Mouse (Mus musculus) hindbrain, embryonic 11.5 days (tissue): ENCODE data around the gene Glis2. TPM values are rescaled to one million over a fixed set of nuclear protein-coding genes. Genes with fewer than 3 reads are reported as not detected.

Experiments
- ATAC-seq: fragments of 200-750 bp; cut with Nextera tagmentation; 2 replicates; pipeline ENCODE4 v1.8.0; 2017; ENCODE audit warnings: mild to moderate bottlenecking, moderate TSS enrichment, moderate library complexity; ENCODE audit not compliant: low FRiP score
- DNase-seq: peaks from one replicate; pipeline ENCODE4 v3.0.0-alpha.2; 2015; ENCODE audit warnings: low spot score
- H3K27ac ChIP-seq: fragments of 300-500 bp; sonication (generic); 2 replicates; pipeline ENCODE4 v1.5.1; 2014; ENCODE audit warnings: mild to moderate bottlenecking, low read depth, low read length
- H3K27me3 ChIP-seq: fragments of 300-500 bp; sonication (generic); 2 replicates; pipeline ENCODE4 v1.6.1; 2014; ENCODE audit warnings: mild to moderate bottlenecking, low read length, moderate library complexity, mixed read lengths; ENCODE audit not compliant: control insufficient read depth, insufficient read depth
- H3K36me3 ChIP-seq: fragments of 300-500 bp; sonication (generic); 2 replicates; pipeline ENCODE4 v1.6.1; 2014; ENCODE audit warnings: mild to moderate bottlenecking, low read length, moderate library complexity, mixed read lengths; ENCODE audit not compliant: control insufficient read depth, insufficient read depth
- H3K4me1 ChIP-seq: fragments of 300-500 bp; sonication (generic); replicated peaks from 2 replicates; pipeline ENCODE4 v1.6.1; 2014; ENCODE audit warnings: low read length, mixed read lengths; ENCODE audit not compliant: control insufficient read depth, insufficient read depth
- H3K4me2 ChIP-seq: fragments of 300-500 bp; sonication (generic); replicated peaks from 2 replicates; pipeline ENCODE4 v1.6.1; 2014; ENCODE audit warnings: mild to moderate bottlenecking, low read depth, low read length
- H3K4me3 ChIP-seq: fragments of 300-500 bp; sonication (generic); 2 replicates; pipeline ENCODE4 v1.5.1; 2014; ENCODE audit warnings: low read depth, low read length
- H3K9ac ChIP-seq: fragments of 300-500 bp; sonication (generic); 2 replicates; pipeline ENCODE4 v1.6.1; 2014; ENCODE audit warnings: low read depth, low read length
- H3K9me3 ChIP-seq: fragments of 300-500 bp; sonication (generic); 2 replicates; pipeline ENCODE4 v1.6.1; 2016; ENCODE audit warnings: low read length; ENCODE audit not compliant: control insufficient read depth
- WGBS: fragments of 180-500 bp; shearing (Covaris S2); extraction: QIAGEN DNeasy Blood & Tissue Kit; methylation state at CpG from one replicate; pipeline ENCODE4 v1.1.7; 2014; 5-methylcytosine and 5-hydroxymethylcytosine counted together
- polyA plus RNA-seq: library from polyadenylated mRNA; unstranded; fragments of >200 nt; fragmentation: Nextera tagmentation; extraction: Ambion mirVana; gene quantifications from 2 replicates; pipeline ENCODE4 v1.2.1, GENCODE M21; 2014

Glis2 gene
- polyA plus RNA-seq, 1 experiment from 2014 or later = 27.6 TPM

DNA sequence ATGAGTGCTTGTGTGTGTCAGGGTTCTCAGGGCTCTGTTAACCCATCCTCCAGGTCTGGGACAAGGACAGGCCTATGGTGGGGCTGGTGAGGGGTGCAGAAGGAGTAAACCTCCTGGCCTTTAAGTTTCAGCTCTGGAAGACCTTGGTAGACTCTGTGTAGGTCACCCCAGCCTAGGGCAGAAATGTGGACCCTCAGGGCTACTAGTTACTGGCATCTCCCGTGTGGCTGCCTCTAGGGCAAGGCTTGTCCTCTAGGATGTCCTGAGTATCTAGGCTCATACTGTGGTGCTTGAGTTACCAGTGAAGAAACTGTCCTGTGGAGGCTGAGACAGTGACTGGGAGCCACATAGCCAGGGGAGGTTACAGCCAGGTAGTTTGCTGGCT is 8.9 kb downstream of the Glis2 start:
- Histone ChIP-seq H3K4me1 (peaks cover 51% of the 10 kb centered on the region), H3K27ac (peak overlapping the region; percentile 11; the same call in 1 of the 2 replicates)

GRCm38 (mm10) chr16:4604293-4604837 is 9.9 kb downstream of the Glis2 start:
- Histone ChIP-seq H3K9me3 (no peaks in the 10 kb centered on the region), H3K27me3 (no peaks in the 10 kb centered on the region), H3K36me3 (no peaks in the 10 kb centered on the region), H3K9ac (0 out of 2 replicates have a peak overlapping the region, but pooled peaks have one; percentile 19), H3K27ac (peak overlapping the region; percentile 11; the same call in 1 of the 2 replicates), H3K4me3 (no peak overlapping the region), H3K4me1 (peaks cover 43% of the 10 kb centered on the region), H3K4me2 (no peak overlapping the region)
- 67% methylated on average over 11 of the region's 11 CpGs for WGBS
- ATAC-seq = no peak
- DNase-seq = no peak

More for the DNA sequence above, 8.9 kb downstream of the Glis2 start:
- H3K4me2 ChIP-seq = no peak overlapping the region
- H3K27me3 ChIP-seq = no peaks in the 10 kb centered on the region
- H3K36me3 ChIP-seq = no peaks in the 10 kb centered on the region
- no peaks in the 10 kb centered on the region for H3K9me3 ChIP-seq
- ATAC-seq = no peak
- no peak overlapping the region for H3K9ac ChIP-seq
- no peak overlapping the region for H3K4me3 ChIP-seq
- WGBS = 59% methylated on average over 1 of the region's 1 CpGs
- no peak for DNase-seq

DNA sequence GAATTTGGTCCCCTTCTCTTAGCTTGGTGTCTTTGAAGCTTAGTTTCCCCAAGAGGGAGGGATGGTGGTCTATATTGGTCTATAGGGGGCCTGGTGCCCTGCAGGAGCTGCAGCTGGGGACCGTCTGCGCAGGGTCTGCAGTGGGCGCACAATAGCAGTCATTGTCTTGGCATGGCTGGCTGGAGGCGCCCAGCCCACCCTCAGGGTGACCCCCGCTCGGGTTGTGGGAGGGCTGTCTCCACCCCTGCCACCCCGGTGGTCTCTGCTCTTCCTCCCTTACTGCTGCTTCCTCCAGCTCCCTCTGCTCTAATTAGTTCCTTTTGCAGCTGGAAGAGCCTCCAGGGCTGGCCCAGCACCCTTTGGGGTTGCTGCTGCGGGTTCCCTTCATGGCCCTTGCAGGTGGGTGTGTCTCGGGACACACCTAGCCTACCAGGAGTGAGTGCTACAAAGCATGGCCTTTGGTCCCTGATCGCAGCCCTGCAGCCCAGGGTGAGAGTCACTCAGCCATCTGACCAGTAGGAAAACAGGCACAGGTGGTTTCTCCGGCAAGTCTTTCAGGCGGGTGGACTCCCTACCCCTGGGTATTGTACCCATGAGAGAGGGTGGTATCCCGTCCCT is 11.1 kb downstream of the Glis2 start:
- no peaks in the 10 kb centered on the region for H3K36me3 ChIP-seq
- no peaks in the 10 kb centered on the region for H3K9me3 ChIP-seq
- no peak overlapping the region for H3K4me2 ChIP-seq
- peak overlapping the region; percentile 11; the same call in 1 of the 2 replicates for H3K9ac ChIP-seq
- 48% methylated on average over 13 of the region's 13 CpGs for WGBS
- H3K27me3 ChIP-seq = no peaks in the 10 kb centered on the region
- 0 out of 2 replicates have a peak, but pooled peaks have one; percentile 26 for ATAC-seq
- peak overlapping the region; percentile 47; the same call in 1 of the 2 replicates for H3K27ac ChIP-seq
- H3K4me3 ChIP-seq = no peak overlapping the region
- peaks cover 38% of the 10 kb centered on the region for H3K4me1 ChIP-seq
- DNase-seq = no peak

- WGBS = 36% methylated on average over 5 of the region's 5 CpGs
- no peaks in the 10 kb centered on the region for H3K9me3 ChIP-seq
- H3K27ac ChIP-seq = 0 out of 2 replicates have a peak overlapping the region, but pooled peaks have one; percentile 17
- DNase-seq (no peak), ATAC-seq (no peak)
- peaks cover 35% of the 10 kb centered on the region for H3K4me1 ChIP-seq
- no peak overlapping the region for H3K4me2 ChIP-seq
- no peaks in the 10 kb centered on the region for H3K27me3 ChIP-seq
- no peak overlapping the region for H3K4me3 ChIP-seq
- H3K9ac ChIP-seq = 0 out of 2 replicates have a peak overlapping the region, but pooled peaks have one; percentile 11
- 0 out of 2 replicates have a peak, but pooled peaks cover 2% of the 10 kb centered on the region for H3K36me3 ChIP-seq
Measured at GRCm38 (mm10) chr16:4606431-4607084, 12.0 kb downstream of the Glis2 start.

GRCm38 (mm10) chr16:4607818-4608531 is 13.5 kb downstream of the Glis2 start:
- no peak overlapping the region for H3K4me3 ChIP-seq
- 55% methylated on average over 9 of the region's 9 CpGs for WGBS
- DNase-seq (peak; percentile 88), ATAC-seq (peak; percentile 15; the same call in 1 of the 2 replicates)
- H3K4me1 ChIP-seq = peaks cover 23% of the 10 kb centered on the region
- H3K9ac ChIP-seq = no peak overlapping the region
- H3K27ac ChIP-seq = no peak overlapping the region
- peaks cover 6% of the 10 kb centered on the region; the same call in 1 of the 2 replicates for H3K36me3 ChIP-seq
- H3K4me2 ChIP-seq = no peak overlapping the region
- H3K27me3 ChIP-seq = no peaks in the 10 kb centered on the region
- H3K9me3 ChIP-seq = no peaks in the 10 kb centered on the region

- Histone ChIP-seq H3K27ac (no peak overlapping the region), H3K4me2 (no peak overlapping the region), H3K36me3 (peaks cover 12% of the 10 kb centered on the region), H3K9me3 (no peaks in the 10 kb centered on the region), H3K9ac (no peak overlapping the region), H3K4me1 (peaks cover 21% of the 10 kb centered on the region), H3K4me3 (no peak overlapping the region), H3K27me3 (no peaks in the 10 kb centered on the region)
- no peak for DNase-seq
- ATAC-seq = no peak
- 90% methylated on average over 19 of the region's 19 CpGs for WGBS
Measured at GRCm38 (mm10) chr16:4608532-4609059, 14.1 kb downstream of the Glis2 start.

DNA sequence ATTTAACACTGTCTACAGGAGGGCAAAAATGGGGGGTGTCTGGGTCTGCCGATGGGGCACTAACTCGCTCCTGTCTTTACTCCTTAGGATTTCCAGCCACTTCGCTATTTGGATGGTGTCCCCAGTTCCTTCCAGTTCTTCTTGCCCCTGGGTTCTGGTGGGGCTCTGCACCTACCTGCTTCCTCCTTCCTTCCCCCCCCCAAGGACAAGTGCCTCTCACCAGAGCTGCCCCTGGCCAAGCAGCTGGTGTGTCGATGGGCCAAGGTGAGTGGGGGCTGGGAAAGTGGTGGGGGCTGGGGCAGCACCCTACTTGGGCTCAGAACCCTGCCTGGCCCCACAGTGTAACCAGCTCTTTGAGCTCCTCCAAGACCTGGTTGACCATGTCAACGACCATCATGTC is 16.7 kb downstream of the Glis2 start:
- H3K27ac ChIP-seq = no peak overlapping the region
- no peak overlapping the region for H3K9ac ChIP-seq
- no peaks in the 10 kb centered on the region for H3K27me3 ChIP-seq
- DNase-seq (no peak), ATAC-seq (no peak)
- H3K4me3 ChIP-seq = no peak overlapping the region
- peaks cover 21% of the 10 kb centered on the region for H3K36me3 ChIP-seq
- peaks cover 3% of the 10 kb centered on the region for H3K4me1 ChIP-seq
- 91% methylated on average over 5 of the region's 5 CpGs for WGBS
- H3K4me2 ChIP-seq = no peak overlapping the region
- no peaks in the 10 kb centered on the region for H3K9me3 ChIP-seq

GRCm38 (mm10) chr16:4611676-4612075 is 17.2 kb downstream of the Glis2 start:
- WGBS = 95% methylated on average over 7 of the region's 7 CpGs
- Histone ChIP-seq H3K4me3 (no peak overlapping the region), H3K9ac (no peak overlapping the region), H3K27me3 (no peaks in the 10 kb centered on the region), H3K27ac (no peak overlapping the region), H3K4me2 (no peak overlapping the region), H3K4me1 (no peaks in the 10 kb centered on the region; the same call in 1 of the 2 replicates), H3K36me3 (peaks cover 21% of the 10 kb centered on the region), H3K9me3 (no peaks in the 10 kb centered on the region)
- ATAC-seq (no peak), DNase-seq (no peak)
